Mouse (Mus musculus) forebrain, embryonic 14.5 days (tissue): ENCODE data around the gene Il4. TPM values are rescaled to one million over a fixed set of nuclear protein-coding genes. Genes with fewer than 3 reads are reported as not detected.
"Not testable (repeated sequence)": the region's sequence is repeated elsewhere in the genome, so short reads cannot be mapped to it uniquely, and the experiment has no call there.

Experiments used
- ATAC-seq: fragments of 200-750 bp; cut with Nextera tagmentation; 2 replicates; pipeline ENCODE4 v1.8.0; 2017; ENCODE audit warnings: mild to moderate bottlenecking, moderate library complexity
- DNase-seq: peaks from one replicate; pipeline ENCODE4 v3.0.0-alpha.2; 2015; ENCODE audit warnings: low spot score
- H3K27ac ChIP-seq: fragments of 300-500 bp; sonication (generic); 2 replicates; pipeline ENCODE4 v1.5.1; 2014; ENCODE audit warnings: low read depth, mild to moderate bottlenecking, control low read depth, low read length, moderate library complexity
- H3K27me3 ChIP-seq: fragments of 300-500 bp; sonication (generic); replicated peaks from 2 replicates; pipeline ENCODE4 v1.6.1; 2014; ENCODE audit warnings: low read length, control low read depth, mixed read lengths; ENCODE audit not compliant: control insufficient read depth, insufficient read depth
- H3K36me3 ChIP-seq: fragments of 300-500 bp; sonication (generic); 2 replicates; pipeline ENCODE4 v1.6.1; 2014; ENCODE audit warnings: low read length, control low read depth; ENCODE audit not compliant: control insufficient read depth, insufficient read depth
- H3K4me1 ChIP-seq: fragments of 300-500 bp; sonication (generic); 2 replicates; pipeline ENCODE4 v1.6.1; 2014; ENCODE audit warnings: antibody characterized with exemption, low read length, control low read depth; ENCODE audit not compliant: control insufficient read depth, insufficient read depth
- H3K4me2 ChIP-seq: fragments of 300-500 bp; sonication (generic); 2 replicates; pipeline ENCODE4 v1.6.1; 2014; ENCODE audit warnings: mild to moderate bottlenecking, control low read depth, low read length
- H3K4me3 ChIP-seq: fragments of 300-500 bp; sonication (generic); 2 replicates; pipeline ENCODE4 v1.5.1; 2014; ENCODE audit warnings: low read depth, low read length, control low read depth
- H3K9ac ChIP-seq: fragments of 300-500 bp; sonication (generic); 2 replicates; pipeline ENCODE4 v1.6.1; 2014; ENCODE audit warnings: mild to moderate bottlenecking, low read length, control low read depth, moderate library complexity
- H3K9me3 ChIP-seq: fragments of 300-500 bp; sonication (generic); replicated peaks from 2 replicates; pipeline ENCODE4 v1.6.1; 2016; ENCODE audit warnings: low read length, control low read depth, mixed read lengths; ENCODE audit not compliant: control insufficient read depth
- WGBS: fragments of 180-500 bp; shearing (Covaris S2); extraction: QIAGEN DNeasy Blood & Tissue Kit; methylation state at CpG from one replicate; pipeline ENCODE4 v1.1.7; 2014; 5-methylcytosine and 5-hydroxymethylcytosine counted together
- polyA plus RNA-seq: library from polyadenylated mRNA; unstranded; fragments of >200 nt; fragmentation: Nextera tagmentation; extraction: Ambion mirVana; gene quantifications from 2 replicates; pipeline ENCODE4 v1.2.1, GENCODE M21; 2014

Gene Il4
- polyA plus RNA-seq, 1 experiment from 2014 or later, result 5.9 TPM

DNA sequence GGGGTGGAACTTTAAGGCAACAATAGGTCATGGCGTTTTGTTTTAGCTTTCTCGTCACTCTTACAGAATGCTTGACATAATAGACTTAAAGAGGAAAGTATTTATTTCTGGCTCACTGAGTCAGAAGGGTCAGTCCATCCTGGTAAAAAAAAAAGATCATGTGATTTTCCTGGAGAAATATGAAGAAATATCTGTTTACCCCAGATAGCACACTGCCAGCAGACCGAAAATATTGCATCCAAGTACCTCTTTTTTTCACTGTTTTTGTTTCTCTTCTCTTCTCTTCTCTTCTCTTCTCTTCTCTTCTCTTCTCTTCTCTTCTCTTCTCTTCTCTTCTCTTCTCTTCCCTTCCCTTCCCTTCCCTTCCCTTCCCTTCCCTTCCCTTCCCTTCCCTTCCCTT lies 58.5 kb downstream of the Il4 start:
- not testable (repeated sequence) for H3K9me3 ChIP-seq, H3K27me3 ChIP-seq, H3K4me1 ChIP-seq, ATAC-seq, H3K9ac ChIP-seq, H3K27ac ChIP-seq, H3K4me3 ChIP-seq, H3K4me2 ChIP-seq, H3K36me3 ChIP-seq, DNase-seq
- 91% methylated on average over 1 of the region's 3 CpGs for WGBS

DNA sequence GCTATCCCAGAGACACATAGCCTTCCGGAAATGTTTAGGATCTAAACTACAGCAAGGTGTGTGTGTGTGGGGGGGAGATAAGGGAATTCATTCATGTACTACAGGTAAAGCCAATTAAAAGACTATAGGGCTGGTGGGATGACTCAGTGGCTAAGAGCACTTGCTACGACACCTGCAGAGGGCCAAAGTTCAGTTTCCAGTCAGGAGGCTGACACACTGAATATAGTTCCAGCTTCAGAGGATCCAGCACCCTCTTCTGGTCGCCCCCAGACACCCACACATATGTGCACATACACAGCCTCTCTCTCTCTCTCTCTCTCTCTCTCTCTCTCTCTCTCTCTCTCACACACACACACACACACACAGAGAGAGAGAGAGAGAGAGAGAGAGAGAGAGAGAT lies 60.5 kb downstream of the Il4 start:
- not testable (repeated sequence) for H3K4me1 ChIP-seq, H3K9ac ChIP-seq, DNase-seq, ATAC-seq, H3K4me3 ChIP-seq, H3K27me3 ChIP-seq, H3K9me3 ChIP-seq, H3K36me3 ChIP-seq, H3K4me2 ChIP-seq, H3K27ac ChIP-seq
- WGBS, result 100% methylated on average over 1 of the region's 3 CpGs

DNA sequence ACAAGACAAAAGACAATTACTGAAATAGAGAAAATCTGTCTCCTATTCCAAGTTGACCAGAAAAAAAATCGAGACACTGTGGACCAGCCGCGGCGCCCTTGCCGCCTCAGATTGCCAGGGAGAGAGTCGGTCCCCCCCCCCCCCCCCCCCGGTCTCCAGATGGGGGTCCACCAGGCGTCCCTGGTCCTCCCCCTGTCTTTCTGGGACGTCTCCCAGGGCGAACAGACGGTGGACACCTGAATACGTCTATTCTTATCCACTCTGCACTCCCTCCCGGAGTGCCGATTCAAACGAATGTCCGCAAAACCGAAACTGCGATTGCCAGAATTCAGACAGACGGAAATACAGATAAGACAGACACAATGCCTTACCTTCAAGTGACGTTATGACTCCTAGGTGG lies 61.9 kb downstream of the Il4 start:
- H3K36me3 ChIP-seq, ATAC-seq, H3K4me3 ChIP-seq, H3K4me2 ChIP-seq, H3K9me3 ChIP-seq, DNase-seq, H3K27ac ChIP-seq, H3K4me1 ChIP-seq, H3K9ac ChIP-seq, H3K27me3 ChIP-seq: not testable (repeated sequence)
- 95% methylated on average over 8 of the region's 20 CpGs for WGBS

Other genes starting within 250 kb of the Il4 start
- not detected in 2 replicates for gene Leap2, start 195.5 kb downstream of the Il4 start, polyA plus RNA-seq
- gene Uqcrq, start 187.8 kb downstream of the Il4 start, polyA plus RNA-seq, result 637 and 819 TPM in 2 replicates
- 3.3 and 3.9 TPM in 2 replicates for gene Gdf9, start 187.6 kb downstream of the Il4 start, polyA plus RNA-seq
- not detected in 2 replicates for gene Gm10447, start 161.6 kb downstream of the Il4 start, polyA plus RNA-seq
- gene Shroom1, start 161.5 kb downstream of the Il4 start, polyA plus RNA-seq, result 1.5 and 1.7 TPM in 2 replicates
- gene Gm9837, start 148.2 kb downstream of the Il4 start, polyA plus RNA-seq, result not detected in 2 replicates
- 0.19 TPM in 1 of 2 replicates, not detected in the other for gene Gm9945, start 138.5 kb downstream of the Il4 start, polyA plus RNA-seq
- 1.2 and 1.7 TPM in 2 replicates for gene Sowaha, start 138.4 kb downstream of the Il4 start, polyA plus RNA-seq
- 12.3 and 16.7 TPM in 2 replicates for gene Sept8, start 99.4 kb downstream of the Il4 start, polyA plus RNA-seq
- gene Kif3a, start 51.3 kb downstream of the Il4 start, polyA plus RNA-seq, result 215 and 216 TPM in 2 replicates
- not detected in 2 replicates for gene Il13, start 16.0 kb upstream of the Il4 start, polyA plus RNA-seq
- gene Rad50, start 88.7 kb upstream of the Il4 start, polyA plus RNA-seq, result 10.6 and 11.0 TPM in 2 replicates
- gene Il5, start 102.1 kb upstream of the Il4 start, polyA plus RNA-seq, result not detected in 2 replicates
- gene Irf1, start 151.3 kb upstream of the Il4 start, polyA plus RNA-seq, result 3.0 and 3.8 TPM in 2 replicates
- not detected in 2 replicates for gene Gm17334, start 154.5 kb upstream of the Il4 start, polyA plus RNA-seq
- gene Gm12216, start 240.6 kb upstream of the Il4 start, polyA plus RNA-seq, result not detected in 2 replicates